24 mouse cellular contexts compared by ENCODE assay signal in the genomic region with DNA sequence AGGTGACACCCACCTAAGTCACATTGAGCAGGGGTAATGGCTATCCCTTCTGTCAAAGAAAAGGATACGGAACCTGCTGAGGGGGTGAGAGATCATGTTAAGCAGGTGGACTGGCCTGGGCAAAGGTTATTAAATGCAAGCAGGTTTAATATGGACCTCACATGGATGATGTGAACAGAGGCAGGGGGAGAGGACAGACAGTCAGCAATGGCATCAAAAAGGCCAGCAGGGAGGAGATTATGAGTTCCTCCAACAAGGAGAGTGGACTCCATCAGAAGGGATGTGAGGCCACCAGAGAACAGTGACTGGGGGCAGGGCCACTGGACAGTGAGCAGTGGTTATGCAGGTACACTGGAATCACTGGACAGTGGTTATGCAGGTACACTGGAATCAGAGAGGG. TPM values are rescaled to one million over a fixed set of nuclear protein-coding genes. Genes with fewer than 3 reads are reported as not detected.
DNase-seq lines count a peak whose midpoint lies in the region; ATAC-seq and TF ChIP-seq lines count a peak whose summit lies in the region.
"Had no signal": no experiment of that assay in that cellular context is flagged by ENCODE, and none has a peak within 500 bp of the region (broad histone marks: within the 10 kb centered on the region; RNA-seq: fewer than 3 reads in every experiment).

No protein-coding gene starts in this region.

- no peaks in the 10 kb centered on the region for H3K36me3 ChIP-seq in kidney, embryonic 14.5 days (ENCODE audit: control insufficient read depth, insufficient read depth, low read length)
- peaks cover 30% of the 10 kb centered on the region; the same call in 1 of the 2 replicates for H3K36me3 ChIP-seq in kidney, adult 2 months (ENCODE audit: control insufficient read depth, insufficient read depth, low read length)
- peaks cover 95% of the 10 kb centered on the region for H3K36me3 ChIP-seq in liver, adult 2 months (ENCODE audit: control insufficient read depth, insufficient read depth, low read length)
- no peaks in the 10 kb centered on the region for H3K36me3 ChIP-seq in liver, embryonic 12.5 days
- H3K36me3 ChIP-seq: G1E had no signal

- no peaks in the 10 kb centered on the region for H3K4me1 ChIP-seq in kidney, embryonic 14.5 days (ENCODE audit: control insufficient read depth, insufficient read depth, low read length)
- peaks cover 7% of the 10 kb centered on the region; the same call in 1 of the 2 replicates for H3K4me1 ChIP-seq in kidney, adult 2 months (ENCODE audit: control insufficient read depth, insufficient read depth, low read length)
- peaks cover 36% of the 10 kb centered on the region for H3K4me1 ChIP-seq in liver, adult 2 months (ENCODE audit: control insufficient read depth, insufficient read depth, low read length)
- H3K4me1 ChIP-seq in liver, embryonic 12.5 days: no peaks in the 10 kb centered on the region

- H3K27me3 ChIP-seq in kidney, embryonic 14.5 days (ENCODE audit: control insufficient read depth, insufficient read depth, low read length): no peaks in the 10 kb centered on the region
- no peaks in the 10 kb centered on the region for H3K27me3 ChIP-seq in kidney, adult 2 months (replicated peaks; ENCODE audit: control insufficient read depth, insufficient read depth, low read length)
- H3K27me3 ChIP-seq in liver, adult 2 months (ENCODE audit: control insufficient read depth, insufficient read depth, low read length): no peaks in the 10 kb centered on the region
- H3K27me3 ChIP-seq in liver, embryonic 12.5 days (replicated peaks): peaks cover 7% of the 10 kb centered on the region
- H3K27me3 ChIP-seq: CH12.LX had no signal

- intact Hi-C loops in heart, postnatal 25 days (cut with DNase I): no loop called here

- H3K4me2 ChIP-seq in kidney, embryonic 14.5 days (replicated peaks; ENCODE audit: low read depth, low read length): no peak overlapping the region
- H3K4me2 ChIP-seq in liver, embryonic 12.5 days: no peak overlapping the region

- 0 out of 2 replicates have a peak, but pooled peaks have one; percentile 0 for TF ChIP-seq CTCF in kidney, adult 2 months (conservative IDR thresholded peaks at IDR 0.05; ENCODE audit: insufficient read depth, insufficient read length, low read depth, low read length)
- no peak for TF ChIP-seq CTCF in liver, adult 2 months (IDR thresholded peaks at IDR 0.05; ENCODE audit: low read depth, low read length)

- TF ChIP-seq POLR2A in kidney, adult 2 months (IDR thresholded peaks at IDR 0.05; ENCODE audit: low read depth, low read length): no peak
- TF ChIP-seq POLR2A in liver, adult 2 months (IDR thresholded peaks at IDR 0.05; ENCODE audit: extremely low read depth, insufficient read depth, low read length): no peak

- no peak for ATAC-seq in kidney, embryonic 14.5 days (ENCODE audit: low FRiP score, low TSS enrichment)
- no peak for ATAC-seq in liver, embryonic 12.5 days
- ATAC-seq: activated CD4-positive, CD25-positive, alpha-beta regulatory T cell, adult 4 months; CD4-positive, CD25-positive, alpha-beta regulatory T cell, adult 4 months; Patski had no signal

- no peak overlapping the region for H3K9ac ChIP-seq in kidney, embryonic 14.5 days (ENCODE audit: low read depth, low read length)
- H3K9ac ChIP-seq in liver, adult 2 months (ENCODE audit: low read depth, low read length): peak overlapping the region; percentile 17
- H3K9ac ChIP-seq in liver, embryonic 12.5 days: no peak overlapping the region

- H3K9me3 ChIP-seq in kidney, embryonic 14.5 days (ENCODE audit: control insufficient read depth, low read length): no peaks in the 10 kb centered on the region
- H3K9me3 ChIP-seq in liver, embryonic 12.5 days (replicated peaks): no peaks in the 10 kb centered on the region
- H3K9me3 ChIP-seq: G1E had no signal

- 77% methylated on average over 1 of the region's 1 CpGs for WGBS in kidney, embryonic 14.5 days
- WGBS in kidney, adult 2 months: 63% methylated on average over 1 of the region's 1 CpGs
- WGBS in liver, adult 2 months: 33% methylated on average over 1 of the region's 1 CpGs
- 76% methylated on average over 1 of the region's 1 CpGs for WGBS in liver, embryonic 12.5 days (ENCODE audit: insufficient replicate concordance)

- peak; percentile 82 for DNase-seq in heart, adult 11 months
- no peak for DNase-seq in heart, postnatal 25 days (ENCODE audit: low spot score)
- DNase-seq in kidney, adult 18-20 months: peak; percentile 29
- peak; percentile 41 for DNase-seq in kidney, adult 2 months
- no peak for DNase-seq in kidney, adult 9 months
- DNase-seq in liver, adult 2 months (ENCODE audit: extremely low read depth, low read depth, low spot score): peak; percentile 61
- DNase-seq: adrenal gland, adult 2 months; adrenal gland, adult 8-10 months; adrenal gland, postnatal 10 days; adrenal gland, postnatal 14 days; adrenal gland, postnatal 25 days; adrenal gland, postnatal 36 days; B cell, adult 2 months; cerebellum, adult 11 months; cerebellum, adult 11-12 months had no signal

- no peak overlapping the region for H3K27ac ChIP-seq in kidney, embryonic 14.5 days (ENCODE audit: low read depth, low read length)
- H3K27ac ChIP-seq in kidney, adult 2 months (ENCODE audit: insufficient read depth, low read depth, low read length): peak overlapping the region; percentile 83
- peak overlapping the region; percentile 31; the same call in 1 of the 2 replicates for H3K27ac ChIP-seq in liver, adult 2 months (replicated peaks; ENCODE audit: insufficient read depth, low read depth, low read length)
- H3K27ac ChIP-seq in liver, embryonic 12.5 days: no peak overlapping the region

- peaks cover 35% of the 10 kb centered on the region for H3K79me2 ChIP-seq in liver, adult 2 months (ENCODE audit: control insufficient read depth, insufficient read depth, low read length)

- H3K4me3 ChIP-seq in kidney, embryonic 14.5 days (ENCODE audit: low read length): no peak overlapping the region
- H3K4me3 ChIP-seq in kidney, adult 2 months (ENCODE audit: insufficient read depth, low read depth, low read length): peak overlapping the region; percentile 11; the same call in 1 of the 2 replicates
- H3K4me3 ChIP-seq in liver, adult 2 months (ENCODE audit: insufficient read depth, low read depth, low read length): no peak overlapping the region
- H3K4me3 ChIP-seq in liver, embryonic 12.5 days: no peak overlapping the region

RNA-seq across cellular contexts. Expression of gene Slc27a2, which starts 7.9 kb away (rescaled TPM):
- under 1 TPM; 0.11 to 0.26 TPM for total RNA-seq in heart, postnatal 25 days (2021)
- polyA plus RNA-seq in kidney, embryonic 14.5 days (2014; fragmentation: Nextera tagmentation; extraction: Ambion mirVana): 3.9 and 9.6 TPM in 2 replicates
- polyA plus RNA-seq in kidney, adult 2 months (2012; rRNA removed): 1,333 and 1,911 TPM in 2 replicates
- total RNA-seq in liver, adult 2 months (2014; rRNA removed): 1,190 and 1,397 TPM in 2 replicates
- polyA plus RNA-seq in liver, adult 2 months (2012; rRNA removed): 912 and 1,036 TPM in 2 replicates
- polyA plus RNA-seq in liver, embryonic 12.5 days (2016; fragmentation: Nextera tagmentation; extraction: Ambion mirVana): 53.1 and 56.3 TPM in 2 replicates
- total RNA-seq: CH12.LX, MEL had no signal
- polyA plus RNA-seq: activated CD4-positive, CD25-positive, alpha-beta regulatory T cell, adult 4 months; C2C12; CD4-positive, CD25-positive, alpha-beta regulatory T cell, adult 4 months; G1E; Patski had no signal

RNA-seq across cellular contexts. Expression of gene Hdc, which starts 59.0 kb away (rescaled TPM):
- 1 to 10 TPM; 1.5 to 1.8 TPM for total RNA-seq in heart, postnatal 25 days (2021)
- 16.3 and 45.6 TPM in 2 replicates for polyA plus RNA-seq in kidney, embryonic 14.5 days (2014; fragmentation: Nextera tagmentation; extraction: Ambion mirVana)
- polyA plus RNA-seq in kidney, adult 2 months (2012; rRNA removed): 8.1 and 11.7 TPM in 2 replicates
- 1.1 and 1.8 TPM in 2 replicates for total RNA-seq in liver, adult 2 months (2014; rRNA removed)
- polyA plus RNA-seq in liver, adult 2 months (2012; rRNA removed): 0.97 and 1.7 TPM in 2 replicates
- 6.1 and 6.5 TPM in 2 replicates for polyA plus RNA-seq in liver, embryonic 12.5 days (2016; fragmentation: Nextera tagmentation; extraction: Ambion mirVana)

RNA-seq across cellular contexts. Expression of gene Atp8b4, which starts 59.6 kb away (rescaled TPM):
- total RNA-seq in heart, postnatal 25 days (2021): under 1 TPM; 0.25 to 0.52 TPM
- polyA plus RNA-seq in kidney, embryonic 14.5 days (2014; fragmentation: Nextera tagmentation; extraction: Ambion mirVana): 0.18 and 0.29 TPM in 2 replicates
- polyA plus RNA-seq in kidney, adult 2 months (2012; rRNA removed): 0.81 and 0.97 TPM in 2 replicates
- 0.55 and 0.87 TPM in 2 replicates for total RNA-seq in liver, adult 2 months (2014; rRNA removed)
- 0.21 and 0.31 TPM in 2 replicates for polyA plus RNA-seq in liver, adult 2 months (2012; rRNA removed)
- 2.2 and 2.5 TPM in 2 replicates for polyA plus RNA-seq in liver, embryonic 12.5 days (2016; fragmentation: Nextera tagmentation; extraction: Ambion mirVana)
- total RNA-seq: MEL had no signal

Comparison
In these comparisons a context has a peak if more than half of its experiments do, and no peak if none do; other contexts are left out.
1. DNase-seq: peak in heart, adult 11 months (single experiment), kidney, adult 18-20 months (single experiment), kidney, adult 2 months (single experiment) and liver, adult 2 months (single experiment); none in heart, postnatal 25 days (single experiment) and kidney, adult 9 months (single experiment).
2. H3K27ac ChIP-seq: peak in kidney, adult 2 months (single experiment) and liver, adult 2 months (single experiment); none in kidney, embryonic 14.5 days (single experiment) and liver, embryonic 12.5 days (single experiment).
3. RNA of gene Slc27a2, which starts 7.9 kb away (polyA plus RNA-seq): 1,333 to 1,911 TPM in kidney, adult 2 months and 912 to 1,036 TPM in liver, adult 2 months; 53.1 to 56.3 TPM in liver, embryonic 12.5 days and 3.9 to 9.6 TPM in kidney, embryonic 14.5 days; every median in the first group is over 10 times any median in the second.